Mouse (Mus musculus): Measurements from ENCODE around the gene Gm11213.

The Gm11213 gene

DNA sequence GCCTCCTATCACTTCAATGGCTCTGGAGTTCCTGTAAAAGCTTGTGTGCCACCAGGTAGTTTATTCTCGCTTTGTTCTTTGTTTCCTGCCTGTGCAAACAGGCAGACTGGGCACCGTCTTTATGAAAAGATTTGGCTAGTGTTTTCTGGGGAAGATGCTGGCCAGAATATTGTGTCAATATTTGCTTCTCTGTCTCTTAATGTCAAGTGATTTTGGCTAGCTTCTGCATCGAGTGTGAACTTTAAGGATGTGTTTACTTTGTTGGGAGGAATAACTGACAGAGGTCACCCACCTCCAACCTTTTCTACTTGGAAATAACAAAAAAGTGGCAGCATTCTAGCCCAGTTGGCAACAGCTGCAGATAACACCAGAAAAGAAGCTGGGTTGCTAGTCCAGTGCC is 50.4 kb downstream of the Gm11213 start:
- in situ Hi-C loops (cut with MboI; ENCODE audit: low pct_unique_long_range_greater_than_20kb in 1 of 2, low sequenced_read_pairs in 2 of 2, unreplicated experiment in 1 of 2): no loop called here

- in situ Hi-C loops (cut with MboI; ENCODE audit: low pct_unique_long_range_greater_than_20kb in 1 of 2, low sequenced_read_pairs in 2 of 2, unreplicated experiment in 1 of 2): no loop called here
Measured at GRCm38 (mm10) chr4:63553789-63554576, 51.1 kb downstream of the Gm11213 start.

GRCm38 (mm10) chr4:63552865-63553264 is 52.2 kb downstream of the Gm11213 start:
- in situ Hi-C loops (cut with MboI; ENCODE audit: low pct_unique_long_range_greater_than_20kb in 1 of 2, low sequenced_read_pairs in 2 of 2, unreplicated experiment in 1 of 2): no loop called here

DNA sequence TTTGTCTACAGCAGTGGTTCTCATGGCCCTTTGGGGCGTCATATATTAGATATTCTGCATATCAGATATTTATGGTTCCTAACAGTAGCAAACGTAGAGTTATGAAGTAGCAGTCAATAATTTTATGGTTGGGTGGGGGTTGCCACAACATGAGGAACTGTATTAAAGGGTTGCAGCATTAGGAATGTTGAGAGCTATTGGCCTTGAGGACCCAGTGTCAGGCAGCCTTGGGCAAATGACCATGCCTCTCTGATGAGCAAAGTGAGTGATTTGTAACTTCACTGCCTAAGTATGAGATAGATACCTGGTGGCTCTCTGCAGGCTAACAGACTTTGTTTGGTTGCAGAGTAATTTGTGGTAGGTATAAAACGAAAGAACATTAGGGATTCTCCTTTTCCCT is 54.2 kb downstream of the Gm11213 start:
- in situ Hi-C loops (cut with MboI; ENCODE audit: low pct_unique_long_range_greater_than_20kb in 1 of 2, low sequenced_read_pairs in 2 of 2, unreplicated experiment in 1 of 2): no loop called here

DNA sequence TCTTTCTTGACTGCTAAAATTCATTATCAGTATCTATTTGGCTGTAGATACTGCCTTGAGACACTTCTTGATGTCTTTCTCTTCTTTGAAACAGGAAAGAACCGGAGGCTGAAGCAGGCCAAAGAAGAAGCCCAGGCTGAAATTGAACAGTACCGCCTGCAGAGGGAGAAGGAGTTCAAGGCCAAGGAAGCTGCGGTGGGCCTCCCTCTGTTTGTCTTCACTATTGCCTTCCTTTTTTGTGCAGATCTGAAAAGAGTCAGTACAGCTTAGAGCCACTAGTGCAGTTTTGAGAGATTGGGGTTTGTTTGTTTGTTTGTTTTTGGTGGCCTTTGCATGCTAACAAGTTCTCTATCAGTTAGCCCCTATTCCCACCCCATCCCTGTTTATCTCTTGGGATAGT is 56.6 kb downstream of the Gm11213 start:
- in situ Hi-C loops (cut with MboI; ENCODE audit: low pct_unique_long_range_greater_than_20kb in 1 of 2, low sequenced_read_pairs in 2 of 2, unreplicated experiment in 1 of 2): no loop called here

- in situ Hi-C loops (cut with MboI; ENCODE audit: low pct_unique_long_range_greater_than_20kb in 1 of 2, low sequenced_read_pairs in 2 of 2, unreplicated experiment in 1 of 2): no loop called here
Measured at GRCm38 (mm10) chr4:63547799-63548198, 57.3 kb downstream of the Gm11213 start.

All from mouse embryonic stem cell (cell line).